Mouse (Mus musculus): ENCODE measurements at regions not wholly inside any gene's neighbourhood (a gene's known extent, or its start where the extent isn't known, plus 50 kb on each side); places are given as distances from the start of the nearest gene placed in this dataset.

DNA sequence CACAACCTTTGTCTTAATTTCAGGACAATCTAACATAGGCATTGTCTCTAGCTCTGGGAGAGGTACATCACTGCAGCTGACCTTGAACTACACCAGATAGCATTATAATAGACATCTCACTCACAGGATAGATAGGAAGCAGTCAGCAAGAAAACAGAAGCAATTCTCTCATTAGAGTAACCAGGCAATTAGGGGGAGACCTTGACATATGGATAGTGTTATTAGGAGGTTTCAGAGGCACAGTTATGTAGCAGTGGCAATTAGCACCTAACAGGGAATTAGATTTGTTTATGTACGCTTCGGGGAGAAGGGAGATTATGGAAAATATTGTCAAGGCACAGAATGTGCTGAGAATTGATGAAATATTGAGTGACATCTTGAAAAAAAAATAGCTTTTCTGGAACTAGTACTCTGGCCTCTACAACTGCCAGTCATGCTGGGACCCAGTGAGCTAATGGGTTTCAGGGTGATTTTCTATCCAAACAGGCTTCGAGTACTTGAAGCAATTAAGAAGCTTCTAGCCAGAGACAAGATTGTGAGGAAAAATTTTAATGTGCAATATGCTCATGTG, 216.8 kb upstream of the Aco1 start:
- DNase-seq (ENCODE audit: low spot score) = no peak

DNA sequence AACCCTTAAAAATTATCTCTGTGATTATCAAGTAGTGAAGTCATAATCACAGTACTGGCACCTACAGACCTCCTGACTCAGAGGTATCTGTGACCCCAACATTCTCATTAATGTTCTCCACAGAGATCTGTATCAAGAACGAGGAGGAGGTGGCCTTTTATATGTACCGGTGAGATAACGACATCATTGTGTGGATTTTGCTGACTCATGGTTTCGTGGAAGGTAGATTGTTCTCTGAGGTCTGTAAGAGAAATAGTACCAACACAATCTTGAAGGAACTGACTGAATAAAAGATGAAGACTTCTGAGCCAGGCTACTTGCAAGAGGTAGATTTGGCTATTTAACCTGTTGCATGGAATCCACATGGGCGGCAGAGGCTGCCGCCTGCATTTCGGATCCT, 216.3 kb upstream of the Aco1 start:
- no peak for DNase-seq (ENCODE audit: low spot score)

DNA sequence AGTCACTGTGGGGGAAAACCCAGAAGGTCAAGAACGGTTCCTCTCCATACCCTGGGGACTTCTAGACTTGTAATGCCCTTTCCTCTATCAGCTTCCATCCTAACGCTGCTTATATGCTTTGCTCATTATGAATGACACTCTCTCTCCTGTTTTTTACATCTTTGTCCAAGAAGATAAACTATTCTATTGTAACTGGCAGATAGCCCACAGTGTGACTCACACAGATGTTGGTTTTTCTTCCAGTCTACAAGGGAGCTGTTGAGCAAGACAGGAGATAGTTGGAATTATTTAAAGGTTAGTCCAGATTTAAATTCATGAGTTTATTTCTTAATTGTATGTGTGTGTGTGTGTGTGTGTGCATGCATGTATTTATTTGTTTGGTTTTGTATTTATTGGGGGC, 214.4 kb upstream of the Aco1 start:
- DNase-seq (ENCODE audit: low spot score) = no peak

DNA sequence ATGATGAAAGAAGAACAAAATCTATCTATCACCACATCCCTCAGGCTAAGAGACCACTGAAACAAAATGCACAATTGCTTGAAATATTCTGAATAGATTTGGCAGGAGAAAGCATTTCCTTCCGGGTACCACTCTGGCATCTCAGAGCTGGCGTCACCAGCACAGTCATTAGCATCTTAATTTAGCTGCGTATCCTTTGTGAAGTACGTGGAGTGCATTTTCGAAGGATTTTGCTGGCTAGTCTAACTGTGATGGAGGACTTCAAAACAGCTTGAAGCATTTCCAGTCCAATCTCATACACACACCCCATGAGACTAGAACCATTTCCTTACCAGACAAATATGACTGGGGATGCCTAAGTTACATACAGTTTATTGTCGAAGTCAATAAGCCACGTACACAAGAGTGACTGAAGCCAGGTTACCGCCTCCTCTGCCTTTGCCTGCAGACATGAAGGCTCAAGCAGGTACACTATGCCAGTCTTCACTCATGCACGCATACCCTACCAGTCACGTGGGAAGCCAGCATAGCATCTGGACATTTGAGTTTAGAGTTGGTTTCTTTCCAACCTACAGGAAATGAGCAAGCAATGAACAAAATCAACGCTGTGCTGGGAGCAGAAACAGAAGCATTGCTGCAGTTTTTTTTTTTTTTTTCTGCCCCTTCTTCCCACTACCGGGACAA, 208.7 kb upstream of the Aco1 start:
- DNase-seq (ENCODE audit: low spot score) = no peak

DNA sequence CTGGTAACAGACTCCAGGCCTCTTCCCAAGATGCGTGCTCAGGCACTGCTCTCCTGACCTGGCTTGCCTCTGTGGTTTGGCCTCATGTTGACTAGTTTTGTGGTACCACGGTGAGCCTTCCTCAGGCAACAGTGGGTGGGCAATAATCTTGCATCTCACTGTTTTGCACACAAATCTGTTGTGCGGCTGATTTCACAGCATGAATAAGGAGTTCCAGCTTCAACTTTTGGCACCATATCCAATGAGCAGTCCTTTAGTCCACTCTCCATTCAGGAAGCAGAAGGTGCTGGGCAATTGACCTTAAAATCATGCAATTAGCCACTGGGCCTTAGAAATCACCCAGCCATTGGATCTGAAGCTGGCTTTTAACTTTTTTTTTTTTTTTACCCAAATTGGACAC, 184.2 kb upstream of the Aco1 start:
- no peak for DNase-seq (ENCODE audit: low spot score)

DNA sequence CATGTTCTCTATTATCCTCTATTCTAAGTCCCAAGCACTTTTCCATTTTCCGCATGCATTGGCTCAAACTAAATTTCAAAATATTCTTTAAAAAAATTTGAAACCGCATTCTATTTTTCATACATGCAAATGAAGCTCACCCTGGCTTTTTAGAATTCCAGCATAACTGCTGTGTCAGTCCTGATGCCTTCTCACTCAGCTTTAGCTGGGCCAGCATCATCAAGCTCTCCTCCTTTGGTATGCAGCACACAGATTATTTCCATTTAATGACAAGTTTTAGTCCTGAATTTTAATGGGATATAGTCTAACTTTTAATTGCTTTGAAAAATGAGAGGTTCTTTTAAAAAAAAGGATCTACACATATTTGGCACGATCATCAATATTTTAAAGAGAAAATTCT, 174.9 kb upstream of the Aco1 start:
- no peak for DNase-seq (ENCODE audit: low spot score)

DNA sequence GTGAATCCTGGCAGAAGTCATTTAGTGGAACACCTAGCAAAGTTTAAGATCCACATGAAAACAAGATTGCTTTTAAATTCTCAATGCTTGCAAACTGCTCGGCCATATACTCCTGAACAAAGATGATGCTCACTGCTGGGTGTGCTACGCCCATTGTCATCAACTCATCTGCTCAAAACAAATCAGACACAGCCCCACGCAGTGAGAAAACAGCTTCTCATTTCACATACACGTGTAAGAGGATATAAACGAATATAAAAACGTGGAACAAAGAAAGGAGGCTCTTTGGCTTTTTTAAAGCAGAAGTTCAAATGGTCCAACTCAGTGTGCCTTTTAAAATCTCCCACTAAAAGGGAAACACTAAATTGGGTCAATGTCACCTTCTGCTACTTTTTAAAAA, 151.5 kb upstream of the Aco1 start:
- no peak for DNase-seq (ENCODE audit: low spot score)

DNA sequence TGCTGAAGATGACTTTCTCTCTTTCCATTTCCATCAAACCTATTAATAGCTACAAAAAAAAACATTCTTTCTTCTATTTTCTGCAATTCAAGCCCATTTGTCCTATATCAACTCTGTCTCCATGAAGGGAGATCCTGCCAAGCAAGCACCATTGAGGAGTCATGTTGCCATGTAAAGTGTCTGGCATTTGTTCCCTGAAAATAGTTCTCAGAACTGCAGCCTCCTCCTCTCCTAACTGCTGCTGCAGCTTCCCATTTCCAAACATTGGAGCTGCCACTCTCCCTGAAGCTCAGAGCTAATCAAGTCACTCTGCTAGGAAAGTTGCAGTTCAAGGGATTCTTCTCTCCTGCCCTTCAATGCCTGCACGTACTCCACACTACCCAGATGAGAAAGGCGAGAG, 151.0 kb upstream of the Aco1 start:
- DNase-seq (ENCODE audit: low spot score) = no peak

DNA sequence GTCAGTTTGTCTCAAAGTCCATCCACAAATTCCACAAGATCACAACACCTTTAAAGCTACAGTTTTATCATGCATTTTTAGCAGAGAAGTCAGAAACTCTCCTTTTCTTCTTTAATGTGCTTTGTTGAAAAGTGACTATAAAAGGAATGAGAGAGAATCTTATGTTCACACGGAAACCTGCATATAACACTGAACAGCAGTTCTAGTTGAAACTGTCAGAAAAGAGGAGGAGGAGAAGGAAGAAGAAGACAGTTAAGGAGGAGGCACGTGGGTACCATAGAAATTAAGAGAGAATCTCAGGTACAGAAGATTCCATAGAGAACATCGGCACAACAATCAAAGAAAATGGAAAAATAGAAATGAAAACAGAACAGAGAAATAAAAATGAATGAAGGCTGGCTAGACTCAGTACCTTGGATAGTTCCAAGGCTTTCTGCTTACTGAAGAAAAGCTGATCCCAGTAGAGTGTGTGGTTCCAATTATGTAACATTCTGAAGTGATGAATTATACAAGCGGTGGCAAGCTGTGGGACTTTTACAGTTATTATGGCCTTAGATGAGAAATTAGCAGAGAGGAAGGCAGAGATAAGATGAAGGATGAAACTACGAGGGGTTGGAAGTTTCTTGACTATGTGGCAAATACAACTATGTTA, 144.0 kb upstream of the Aco1 start:
- no peak for DNase-seq (ENCODE audit: low spot score)

DNA sequence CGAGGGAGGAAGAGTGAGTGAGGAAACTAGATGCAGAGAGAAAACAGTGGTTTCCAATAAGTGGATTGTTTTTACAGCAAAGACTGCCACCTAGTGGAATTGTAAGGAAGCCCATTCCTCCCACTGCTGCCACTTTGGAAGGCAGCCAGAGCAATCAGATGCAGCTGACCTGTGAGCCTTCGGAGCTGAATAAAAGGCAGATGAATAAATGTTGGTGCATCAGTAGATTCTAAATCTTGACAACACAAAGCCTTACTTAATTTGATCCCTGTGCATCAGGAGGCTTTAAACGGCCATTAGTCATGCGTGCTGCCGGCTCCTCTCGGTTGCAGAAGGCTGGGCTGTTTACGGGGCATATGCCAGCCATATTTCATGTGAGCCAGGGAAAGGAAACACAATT, 128.2 kb upstream of the Aco1 start:
- peak; percentile 5 for DNase-seq (ENCODE audit: low spot score)

DNA sequence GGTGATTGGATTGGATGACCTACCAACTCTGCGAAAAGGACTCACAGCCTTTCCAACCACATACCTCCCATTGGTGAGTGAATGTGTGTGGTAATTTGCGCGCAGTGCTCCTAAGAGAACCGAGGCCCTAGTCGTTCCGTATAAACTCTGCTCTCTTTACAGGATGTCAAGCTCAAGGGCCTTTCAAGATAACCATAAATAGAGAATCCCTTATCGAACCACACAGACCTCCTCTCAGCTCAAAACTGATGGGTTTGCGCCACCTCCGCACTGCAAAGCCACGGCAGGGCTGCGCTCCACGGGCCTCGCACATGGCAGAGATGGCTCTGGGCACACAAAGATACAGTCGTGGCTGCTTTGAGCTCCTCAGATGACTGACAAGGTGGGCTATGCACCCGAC, 126.0 kb upstream of the Aco1 start:
- no peak for DNase-seq (ENCODE audit: low spot score)

DNA sequence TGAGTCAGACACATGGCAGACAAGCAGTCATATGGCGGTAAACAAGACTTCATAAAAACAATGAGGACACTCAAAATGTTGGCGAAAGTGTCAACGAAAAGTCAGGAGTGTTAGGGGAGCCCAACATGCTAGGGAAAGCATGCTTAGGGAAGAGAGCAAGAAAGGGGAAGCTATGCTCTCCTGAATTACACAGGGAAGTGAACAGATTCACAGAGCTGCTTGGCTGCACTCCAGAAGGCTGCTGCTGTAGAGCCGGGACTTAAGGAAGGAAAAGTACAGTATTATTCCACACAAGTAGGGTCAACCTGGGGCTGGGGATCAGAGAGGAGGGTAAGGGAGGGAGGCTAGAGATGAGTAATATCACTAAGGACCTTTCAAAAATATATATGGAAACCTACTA, 124.7 kb upstream of the Aco1 start:
- DNase-seq (ENCODE audit: low spot score) = no peak

DNA sequence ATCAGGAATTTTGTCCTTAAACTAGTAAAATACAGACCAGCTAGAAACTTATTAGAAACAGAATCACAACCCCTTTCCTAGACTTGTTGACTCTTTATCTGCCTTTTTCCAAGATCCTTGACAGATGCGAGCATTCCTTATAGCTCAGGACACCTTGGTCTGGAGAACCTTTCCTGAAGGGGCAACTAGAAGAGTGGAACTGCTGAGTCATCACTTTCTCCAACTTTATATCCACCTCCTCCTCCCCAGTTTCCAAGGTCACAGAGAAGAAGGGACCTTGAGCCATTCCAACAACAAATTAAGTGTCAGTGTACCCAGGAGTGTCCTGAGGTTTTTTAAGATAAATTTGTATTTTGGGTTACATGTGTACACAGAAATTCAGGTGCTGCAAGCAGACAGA, 111.5 kb upstream of the Aco1 start:
- DNase-seq (ENCODE audit: low spot score) = no peak

DNA sequence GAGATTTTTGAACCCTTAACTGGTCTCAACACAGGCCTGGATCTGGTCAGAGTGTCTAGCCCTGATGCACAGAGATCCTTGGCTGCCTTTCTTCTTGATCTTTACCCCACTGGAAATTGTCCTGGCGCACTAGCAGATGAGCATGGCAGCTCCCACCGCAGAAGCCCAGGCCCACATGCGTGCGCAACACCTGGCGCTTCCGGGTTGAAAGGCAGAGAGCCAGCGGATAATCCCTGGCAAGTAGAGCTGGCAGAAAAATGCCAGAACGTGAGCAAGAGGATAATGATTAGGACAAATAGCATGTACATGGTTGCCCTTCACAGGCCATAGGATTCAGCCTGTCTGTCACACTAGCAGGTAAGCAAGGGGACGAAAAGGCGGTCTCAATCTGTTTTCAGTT, 95.0 kb upstream of the Aco1 start:
- DNase-seq (ENCODE audit: low spot score) = no peak

DNA sequence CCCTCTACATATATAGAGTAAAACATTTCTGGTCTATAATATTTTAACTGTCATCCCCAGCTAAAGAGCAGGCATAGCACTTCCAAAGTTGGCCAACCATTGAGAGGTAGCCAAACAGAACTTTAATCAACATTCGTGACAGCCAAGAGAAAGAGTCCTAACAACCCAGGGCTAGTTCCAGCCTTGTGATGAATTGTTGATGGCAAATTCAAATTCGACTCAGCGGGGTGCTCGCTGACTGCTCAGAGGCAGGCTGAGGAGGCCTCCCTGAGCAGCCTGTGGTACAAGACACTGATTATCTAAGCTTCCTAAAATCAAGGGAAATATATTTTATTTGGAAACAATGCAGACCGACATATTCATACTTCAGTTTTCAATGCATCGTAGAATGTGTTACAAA, 93.8 kb upstream of the Aco1 start:
- no peak for DNase-seq (ENCODE audit: low spot score)

DNA sequence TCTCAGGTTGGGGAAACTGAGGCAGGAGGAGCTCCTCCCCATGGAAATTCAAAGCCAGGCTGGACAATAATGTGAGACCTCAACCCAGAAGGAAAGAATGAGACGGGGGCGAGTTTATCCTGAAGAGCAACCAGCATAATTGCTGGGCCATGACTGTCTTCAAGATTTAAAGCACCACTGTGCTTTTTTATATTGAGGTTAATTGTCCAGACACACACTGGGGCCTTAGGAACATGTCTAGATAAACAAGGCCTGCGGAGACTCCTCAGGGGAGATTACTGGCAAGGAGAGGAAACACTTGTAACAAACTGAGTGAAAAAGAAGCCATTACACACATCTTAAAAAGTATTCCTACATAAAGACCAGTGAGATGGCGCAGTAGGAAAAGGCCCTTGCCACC, 91.0 kb upstream of the Aco1 start:
- no peak for DNase-seq (ENCODE audit: low spot score)

DNA sequence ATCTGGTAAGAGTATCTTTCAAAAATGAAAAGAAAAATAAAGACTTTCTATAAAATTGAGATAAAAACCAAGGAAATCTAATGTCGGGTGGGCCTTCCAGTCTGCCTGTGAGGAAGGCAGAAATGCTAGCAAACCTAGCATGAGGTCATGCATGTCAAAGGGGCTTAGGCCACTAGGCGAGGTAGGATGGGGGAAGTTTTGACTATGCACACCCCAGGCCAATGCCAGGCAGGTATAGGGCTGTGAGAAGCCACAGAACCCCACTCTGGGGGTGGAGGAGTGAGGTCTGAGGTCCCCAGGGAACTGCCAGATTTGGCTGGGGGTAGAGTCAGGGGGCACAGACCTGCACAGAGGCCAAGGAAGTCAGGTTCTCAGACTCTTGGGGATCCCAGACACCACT, 89.5 kb upstream of the Aco1 start:
- no peak for DNase-seq (ENCODE audit: low spot score)

DNA sequence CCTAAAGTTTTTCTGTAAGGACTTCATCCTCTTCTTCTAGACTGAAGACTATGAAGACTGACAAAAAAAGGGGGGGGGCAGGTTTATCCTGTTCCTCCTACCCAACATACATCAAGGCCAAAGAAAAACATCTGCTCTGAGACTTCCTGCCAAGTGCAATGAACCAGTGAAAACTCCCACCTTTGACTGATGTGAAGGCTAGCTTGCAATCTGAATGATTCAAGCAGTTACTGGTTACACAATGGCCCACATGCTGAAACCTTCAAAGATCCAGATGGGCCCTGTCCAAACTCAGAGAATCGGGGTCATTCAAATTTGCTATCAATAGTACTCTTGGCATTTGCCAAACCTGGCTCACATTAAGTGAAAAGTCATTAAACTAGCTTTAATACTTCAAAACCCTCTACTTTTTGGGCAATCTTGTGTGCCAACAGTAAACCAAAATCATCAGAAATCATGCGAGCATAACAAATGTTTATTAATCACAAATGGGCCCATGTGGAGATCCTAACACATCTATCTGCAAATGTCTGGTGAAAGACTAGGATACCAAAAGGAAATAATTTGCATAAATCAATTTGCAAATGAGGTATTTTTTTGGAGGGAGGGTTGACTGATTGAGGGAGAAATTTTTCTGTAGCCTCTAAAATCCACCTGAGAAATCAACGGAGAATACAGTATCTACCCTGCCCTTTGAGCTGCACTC, 79.0 kb upstream of the Aco1 start:
- no peak for DNase-seq (ENCODE audit: low spot score)

DNA sequence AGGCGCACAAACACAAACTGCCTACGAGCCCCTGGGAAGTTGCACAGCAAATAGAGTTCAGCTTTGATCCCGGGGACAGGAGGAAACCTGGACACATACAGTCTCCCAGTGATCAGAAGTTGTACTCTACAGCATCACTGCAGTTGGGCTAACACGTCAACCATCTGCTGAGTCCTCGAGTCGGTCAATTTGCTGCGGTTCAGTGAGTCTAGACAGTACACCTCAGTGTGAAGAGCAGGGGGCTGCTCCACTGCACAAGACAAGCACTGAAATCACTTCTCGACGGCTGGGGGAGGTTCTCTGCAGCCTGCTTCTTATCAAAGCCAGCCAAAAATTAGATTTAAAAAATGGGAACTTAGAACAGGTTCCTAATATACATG, 78.4 kb upstream of the Aco1 start:
- DNase-seq (ENCODE audit: low spot score) = no peak

DNA sequence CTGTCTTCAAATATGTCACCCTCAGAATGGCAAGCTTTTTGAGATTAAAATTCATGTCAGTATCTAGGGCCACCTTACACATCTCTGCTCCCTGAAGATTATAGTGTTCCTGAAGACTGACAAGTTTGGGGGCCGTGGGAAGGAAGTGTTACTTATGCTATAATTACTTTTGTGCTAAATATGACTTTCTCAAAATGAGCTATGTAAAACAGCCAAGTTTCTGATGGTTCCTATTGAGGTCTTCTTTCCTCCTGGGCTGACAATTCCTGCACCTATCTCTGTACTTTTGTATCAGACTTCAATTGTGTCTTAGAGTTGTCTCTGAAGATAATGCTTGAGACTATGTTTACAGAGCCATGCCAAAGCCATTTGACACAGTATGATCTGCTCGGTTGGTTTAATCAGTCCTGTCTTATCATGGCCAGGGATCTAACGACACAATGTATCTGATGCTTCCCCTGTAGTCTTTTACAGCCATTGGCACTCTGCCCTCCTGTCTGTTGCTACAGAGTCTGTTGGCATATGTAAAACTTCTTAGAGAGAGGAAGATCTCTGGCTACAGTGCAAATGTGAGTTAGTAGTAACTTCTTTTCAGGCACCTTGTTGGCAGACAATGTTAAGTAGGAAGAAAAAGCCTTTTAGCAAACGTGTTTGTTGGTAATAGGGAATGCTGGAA, 71.8 kb upstream of the Aco1 start:
- DNase-seq (ENCODE audit: low spot score) = no peak

DNA sequence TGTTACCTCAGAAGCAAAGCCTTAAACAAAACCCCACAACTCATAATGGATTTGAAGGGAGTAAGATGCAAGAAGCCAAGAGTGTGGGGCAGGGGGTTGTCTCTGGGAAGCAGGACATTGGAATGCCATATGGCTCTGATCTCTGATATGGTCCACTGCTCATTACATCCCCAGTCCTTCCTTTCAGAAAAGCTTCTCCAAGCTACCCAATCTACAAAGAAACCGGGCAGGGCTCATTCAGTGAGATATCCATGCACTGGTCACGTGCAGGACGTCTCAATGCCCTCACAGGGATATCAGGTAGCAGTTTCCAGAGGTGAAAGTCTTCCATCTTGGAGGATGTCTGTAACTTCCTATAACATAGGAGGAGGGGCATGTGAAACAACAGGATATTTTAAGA, 61.8 kb upstream of the Aco1 start:
- no peak for DNase-seq (ENCODE audit: low spot score)

DNA sequence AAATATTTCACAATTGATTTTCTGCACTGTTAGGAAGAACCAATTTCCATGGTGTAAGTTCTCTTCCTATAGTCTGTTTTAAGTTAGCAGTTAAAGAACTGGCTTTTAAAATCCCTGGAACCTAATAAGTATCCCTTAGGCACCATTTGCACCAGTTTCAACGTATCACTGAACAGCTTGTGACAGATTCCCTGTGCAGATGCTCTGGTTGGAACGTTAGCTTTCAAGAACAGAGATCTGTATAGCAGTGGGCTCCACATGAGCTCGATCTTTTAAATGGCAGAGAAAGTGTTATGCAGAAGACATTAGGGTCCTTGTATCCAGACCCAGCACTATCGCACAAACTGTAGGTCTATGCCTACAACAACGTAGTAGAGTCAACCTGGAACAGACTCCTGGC, 52.6 kb upstream of the Aco1 start:
- no peak for DNase-seq (ENCODE audit: low spot score)

Measured in yolk sac, embryonic 10.5 days (tissue).